Mouse (Mus musculus): ENCODE measurements at regions not wholly inside any gene's neighbourhood (a gene's known extent, or its start where the extent isn't known, plus 50 kb on each side); places are given as distances from the start of the nearest gene placed in this dataset.

DNA sequence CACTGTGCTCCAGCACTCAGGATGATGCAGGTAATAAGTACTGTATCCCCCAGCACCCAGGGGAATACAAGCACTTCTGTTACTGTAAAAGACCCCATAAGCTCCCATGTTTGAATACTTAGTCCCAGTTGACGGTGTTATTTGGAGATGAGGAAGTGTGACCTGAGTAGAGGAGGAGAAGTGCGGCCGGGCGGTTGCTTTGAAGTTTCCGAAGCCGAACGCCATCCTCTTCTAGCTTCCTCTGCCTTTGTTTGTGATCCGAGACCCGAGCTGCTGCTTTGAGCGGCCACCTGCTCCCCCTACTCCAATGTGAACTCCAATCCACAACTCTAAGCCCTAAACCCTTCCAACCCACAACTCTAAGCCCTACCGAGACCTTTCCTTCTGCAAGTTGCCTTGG lies 103.6 kb downstream of the Rpl14 start:
- no peak for TF ChIP-seq CTCF (IDR thresholded peaks at IDR 0.05; ENCODE audit: insufficient read depth, low read length)
- no peak for TF ChIP-seq POLR2A (IDR thresholded peaks at IDR 0.05; ENCODE audit: borderline replicate concordance, extremely low read depth, low read depth, low read length)
